Mouse (Mus musculus) CH12.LX (cell line): ENCODE data around the gene Hectd1. TPM values are rescaled to one million over a fixed set of nuclear protein-coding genes. Genes with fewer than 3 reads are reported as not detected.

Experiments
- DNase-seq: peaks from one replicate; pipeline ENCODE4 v3.0.0-alpha.2; 2013; ENCODE audit errors: extremely low read depth
- H3K27ac ChIP-seq: 2 replicates; pipeline ENCODE4 v1.5.1; 2012; ENCODE audit warnings: low read depth, mild to moderate bottlenecking, control low read depth, moderate library complexity; ENCODE audit not compliant: insufficient read depth
- H3K27me3 ChIP-seq: replicated peaks from 2 replicates; pipeline ENCODE3; 2012; ENCODE audit warnings: inconsistent platforms
- H3K36me3 ChIP-seq, 2 experiments: replicated peaks in 1 of 2; 2 replicates each; pipeline versions ENCODE3 to v1.6.1; 2012; ENCODE audit warnings: inconsistent platforms in 1 of 2, low read length in 1 of 2, mild to moderate bottlenecking in 1 of 2, mixed read lengths in 1 of 2, moderate library complexity in 1 of 2; ENCODE audit not compliant: control insufficient read depth in 1 of 2, insufficient read depth in 1 of 2
- H3K4me1 ChIP-seq, 2 experiments: 2 replicates each; pipeline ENCODE4 v1.6.1; 2012; ENCODE audit warnings: inconsistent platforms in 1 of 2, moderate library complexity in 1 of 2; ENCODE audit not compliant: insufficient read depth in 2 of 2, control insufficient read depth in 1 of 2
- H3K4me2 ChIP-seq: 2 replicates; pipeline ENCODE4 v1.6.1; 2012; ENCODE audit warnings: low read depth, mild to moderate bottlenecking, control low read depth; ENCODE audit not compliant: poor library complexity, insufficient read depth, severe bottlenecking
- H3K4me3 ChIP-seq, 3 experiments: fragments of 150-350 bp in 1 of 3; sonication (generic) in 1 of 3; replicated peaks in 1 of 3; 2 replicates each; pipeline versions ENCODE3 to v1.5.1; 2011 to 2012; ENCODE audit warnings: low read depth in 2 of 3, low read length in 2 of 3, mild to moderate bottlenecking in 2 of 3, moderate library complexity in 2 of 3, control low read depth in 1 of 3, improper control_type of control experiment in 1 of 3, inconsistent platforms in 1 of 3, mixed read lengths in 1 of 3; ENCODE audit not compliant: poor library complexity in 1 of 3
- H3K79me2 ChIP-seq: replicated peaks from 2 replicates; pipeline ENCODE4 v1.6.1; 2012; ENCODE audit warnings: mild to moderate bottlenecking, moderate library complexity; ENCODE audit not compliant: control insufficient read depth, poor library complexity, insufficient read depth, severe bottlenecking; ENCODE audit errors: extremely low read depth
- H3K9ac ChIP-seq: 2 replicates; pipeline ENCODE4 v1.6.1; 2012; ENCODE audit warnings: low read depth, mild to moderate bottlenecking, control low read depth, moderate library complexity; ENCODE audit not compliant: insufficient read depth
- H3K9me3 ChIP-seq: replicated peaks from 2 replicates; pipeline ENCODE3; 2012; ENCODE audit warnings: low read length, inconsistent platforms, mixed read lengths
- CHD1 ChIP-seq: IDR thresholded peaks from 2 replicates; pipeline ENCODE4 v1.6.1; 2012; ENCODE audit warnings: low read depth, low read length, improper control_type of control experiment, inconsistent platforms
- CHD2 ChIP-seq: IDR thresholded peaks from 2 replicates; pipeline ENCODE4 v1.6.1; 2011; ENCODE audit warnings: low read length, improper control_type of control experiment
- CTCF ChIP-seq, 2 experiments: IDR thresholded peaks in 1 of 2; conservative IDR thresholded peaks in 1 of 2; 2 replicates each; pipeline ENCODE4 v1.5.1; 2011 to 2012; ENCODE audit warnings: low read depth in 2 of 2, low read length in 2 of 2, improper control_type of control experiment in 1 of 2, inconsistent platforms in 1 of 2, mild to moderate bottlenecking in 1 of 2, moderate library complexity in 1 of 2
- E2F4 ChIP-seq: IDR thresholded peaks from 2 replicates; pipeline ENCODE4 v1.6.1; 2011; ENCODE audit warnings: low read depth, low read length, improper control_type of control experiment; ENCODE audit not compliant: insufficient replicate concordance
- ELF1 ChIP-seq: IDR thresholded peaks from 2 replicates; pipeline ENCODE4 v1.6.1; 2014; ENCODE audit warnings: low read depth, mild to moderate bottlenecking, inconsistent platforms, low read length, improper control_type of control experiment
- EP300 ChIP-seq: IDR thresholded peaks from 2 replicates; pipeline ENCODE4 v1.6.1; 2011; ENCODE audit warnings: low read length, improper control_type of control experiment
- ETS1 ChIP-seq: conservative IDR thresholded peaks from 2 replicates; pipeline ENCODE4 v1.6.1; 2012; ENCODE audit warnings: low read depth, mild to moderate bottlenecking, inconsistent platforms, low read length, improper control_type of control experiment, moderate library complexity
- GABPA ChIP-seq: IDR thresholded peaks from 2 replicates; pipeline ENCODE4 v1.6.1; 2012; ENCODE audit warnings: low read depth, low read length, improper control_type of control experiment, inconsistent platforms; ENCODE audit not compliant: insufficient replicate concordance
- HCFC1 ChIP-seq: IDR thresholded peaks from 2 replicates; pipeline ENCODE4 v1.6.1; 2012; ENCODE audit warnings: low read depth, mild to moderate bottlenecking, inconsistent platforms, low read length, improper control_type of control experiment
- IRF4 ChIP-seq: IDR thresholded peaks from 2 replicates; pipeline ENCODE4 v1.6.1; 2014; ENCODE audit warnings: low read depth, mild to moderate bottlenecking, inconsistent platforms, low read length, improper control_type of control experiment
- JUND ChIP-seq: conservative IDR thresholded peaks from 2 replicates; pipeline ENCODE4 v1.6.1; 2011; ENCODE audit warnings: low read depth, low read length, improper control_type of control experiment
- MAZ ChIP-seq: IDR thresholded peaks from 2 replicates; pipeline ENCODE4 v1.6.1; 2012; ENCODE audit warnings: low read depth, mild to moderate bottlenecking, inconsistent platforms, low read length, improper control_type of control experiment, moderate library complexity
- MYC ChIP-seq: IDR thresholded peaks from 2 replicates; pipeline ENCODE4 v1.6.1; 2011; ENCODE audit warnings: low read depth, mild to moderate bottlenecking, improper control_type of control experiment, low read length
- NELFE ChIP-seq: IDR thresholded peaks from 2 replicates; pipeline ENCODE4 v1.6.1; 2011; ENCODE audit warnings: low read depth, low read length, improper control_type of control experiment
- NRF1 ChIP-seq: IDR thresholded peaks from 2 replicates; pipeline ENCODE4 v1.6.1; 2014; ENCODE audit warnings: low read depth, mild to moderate bottlenecking, inconsistent platforms, low read length, improper control_type of control experiment, moderate library complexity
- POLR2A ChIP-seq: IDR thresholded peaks from 2 replicates; pipeline ENCODE4 v1.6.1; 2011; ENCODE audit warnings: low read depth, mild to moderate bottlenecking, improper control_type of control experiment, low read length
- RAD21 ChIP-seq: IDR thresholded peaks from 2 replicates; pipeline ENCODE4 v1.6.1; 2011; ENCODE audit warnings: low read depth, mild to moderate bottlenecking, low read length, improper control_type of control experiment, moderate library complexity
- RCOR1 ChIP-seq: conservative IDR thresholded peaks from 2 replicates; pipeline ENCODE4 v1.6.1; 2012; ENCODE audit warnings: low read depth, mild to moderate bottlenecking, inconsistent platforms, low read length, improper control_type of control experiment
- SIN3A ChIP-seq: IDR thresholded peaks from 2 replicates; pipeline ENCODE4 v1.6.1; 2012; ENCODE audit warnings: low read length, improper control_type of control experiment, inconsistent platforms
- SMC3 ChIP-seq: IDR thresholded peaks from 2 replicates; pipeline ENCODE4 v1.6.1; 2011; ENCODE audit warnings: low read depth, low read length, improper control_type of control experiment
- TBP ChIP-seq: conservative IDR thresholded peaks from 2 replicates; pipeline ENCODE4 v1.6.1; 2011; ENCODE audit warnings: low read depth, low read length, improper control_type of control experiment
- TCF12 ChIP-seq: IDR thresholded peaks from 2 replicates; pipeline ENCODE4 v1.6.1; 2014; ENCODE audit warnings: low read depth, mild to moderate bottlenecking, inconsistent platforms, low read length, improper control_type of control experiment
- UBTF ChIP-seq: IDR thresholded peaks from 2 replicates; pipeline ENCODE4 v1.6.1; 2012; ENCODE audit warnings: low read depth, mild to moderate bottlenecking, inconsistent platforms, low read length, improper control_type of control experiment, moderate library complexity
- USF1 ChIP-seq: IDR thresholded peaks from 2 replicates; pipeline ENCODE4 v1.6.1; 2014; ENCODE audit warnings: low read depth, mild to moderate bottlenecking, inconsistent platforms, low read length, improper control_type of control experiment
- USF2 ChIP-seq: conservative IDR thresholded peaks from 2 replicates; pipeline ENCODE4 v1.6.1; 2011; ENCODE audit warnings: low read depth, low read length, improper control_type of control experiment
- ZC3H11A ChIP-seq: IDR thresholded peaks from 2 replicates; pipeline ENCODE4 v1.6.1; 2012; ENCODE audit warnings: low read depth, mild to moderate bottlenecking, inconsistent platforms, low read length, improper control_type of control experiment
- ZKSCAN1 ChIP-seq: IDR thresholded peaks from 2 replicates; pipeline ENCODE4 v1.6.1; 2012; ENCODE audit warnings: low read depth, inconsistent platforms, low read length, improper control_type of control experiment, borderline replicate concordance
- ZMIZ1 ChIP-seq: IDR thresholded peaks from 2 replicates; pipeline ENCODE4 v1.6.1; 2012; ENCODE audit warnings: low read depth, mild to moderate bottlenecking, inconsistent platforms, low read length, improper control_type of control experiment
- ZNF384 ChIP-seq: IDR thresholded peaks from 2 replicates; pipeline ENCODE4 v1.6.1; 2012; ENCODE audit warnings: low read depth, low read length, improper control_type of control experiment, inconsistent platforms
- dilution Hi-C: fragments of 300-500 bp; cut with MboI; formaldehyde crosslinking; loops from 2 replicates; pipeline ENCODE4 v1.14.3; 2020; ENCODE audit warnings: low sequenced_read_pairs; ENCODE audit not compliant: extremely low pct_unique_long_range_greater_than_20kb, extremely low pct_ligation_motif_present
- in situ Hi-C: fragments of 300-500 bp; cut with MboI; formaldehyde crosslinking; loops from 3 replicates; pipeline ENCODE4 v1.14.3; 2019; ENCODE audit warnings: low sequenced_read_pairs, low pct_ligation_motif_present, low pct_unique_long_range_greater_than_20kb, mixed read lengths
- polyA plus RNA-seq: library from polyadenylated mRNA; unstranded; fragments of >175 nt; gene quantifications from 2 replicates; pipeline ENCODE4 v1.2.1, GENCODE M21; 2012; ENCODE audit warnings: low read depth; ENCODE audit not compliant: insufficient read length
- total RNA-seq, 2 experiments: library from RNA; depleted of rRNA; stranded (reverse); fragments of 300-350 nt in 1 of 2; fragments of >200 nt in 1 of 2; gene quantifications; 2 replicates each; pipeline ENCODE4 v1.2.3; 2012 to 2014

Gene Hectd1
- total and polyA plus RNA-seq, 3 experiments, result 36.2 to 42.3 (median 41.4) TPM

DNA sequence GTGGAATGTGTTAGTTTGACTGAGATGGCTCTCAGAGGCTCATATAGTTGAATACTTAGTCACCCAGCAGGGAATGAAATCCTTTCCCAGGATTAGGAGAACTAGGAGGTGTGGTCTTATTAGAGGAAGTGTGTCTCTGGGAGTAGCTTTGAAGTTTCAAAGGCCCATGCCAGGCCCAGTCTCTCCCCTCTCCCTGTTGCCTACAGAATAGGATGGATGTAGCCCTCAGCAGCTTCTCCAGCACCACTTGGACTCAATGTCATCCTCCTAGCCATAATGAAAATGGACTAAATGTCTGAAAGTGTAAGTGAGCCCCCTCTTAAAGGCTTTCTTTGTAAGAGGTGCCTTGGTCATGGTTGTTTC, 72.8 kb downstream of the Hectd1 start:
- no peak overlapping the region for H3K4me3 ChIP-seq

DNA sequence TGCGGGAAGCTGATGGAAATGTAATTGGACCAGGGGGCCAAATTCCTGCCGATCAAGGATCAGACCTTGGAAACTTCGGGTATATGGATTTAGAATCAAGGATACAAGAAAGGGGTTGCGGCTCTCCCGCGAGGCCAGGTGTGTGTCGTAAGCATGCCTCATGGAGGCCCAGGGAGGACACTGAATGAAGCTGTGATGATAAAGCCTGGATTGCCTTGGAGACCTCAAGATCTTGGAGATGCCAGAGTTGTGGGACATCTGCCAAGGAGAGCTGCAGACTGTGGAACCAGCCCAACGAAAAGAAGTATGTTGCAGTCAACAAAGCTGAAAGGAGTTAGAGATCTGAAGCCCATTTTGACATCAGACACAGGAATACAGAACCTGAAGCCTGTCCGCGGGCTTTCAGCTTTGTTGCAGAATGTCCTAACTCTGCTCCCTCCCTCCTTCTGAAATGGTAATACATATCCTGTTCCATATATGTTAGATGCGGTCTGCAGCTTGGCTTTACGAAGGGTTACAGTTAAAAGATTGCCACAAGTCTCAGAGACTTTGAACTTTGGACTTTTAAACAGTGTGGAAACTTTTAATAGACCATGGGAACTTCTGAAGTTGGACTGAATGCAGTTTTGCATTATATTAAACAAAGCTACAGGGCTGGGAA, 73.3 kb downstream of the Hectd1 start:
- H3K9me3 ChIP-seq, result no peaks in the 10 kb centered on the region
- H3K4me3 ChIP-seq, result no peak overlapping the region
- dilution Hi-C loops (no loop called here), in situ Hi-C loops (loop anchor here (25.0 kb wide), 1 partner anchor 344 kb away; no protein-coding TSS in a partner anchor)
- no peak for DNase-seq
- no peaks in the 10 kb centered on the region for H3K27me3 ChIP-seq
- H3K27ac ChIP-seq, result no peak overlapping the region
- no peaks in the 10 kb centered on the region for H3K79me2 ChIP-seq
- TF ChIP-seq ZC3H11A, result no peak
- no peak for TF ChIP-seq NELFE
- TF ChIP-seq ZNF384, result no peak
- no peak for TF ChIP-seq GABPA
- no peak for TF ChIP-seq POLR2A
- TF ChIP-seq USF2, result no peak
- no peak for TF ChIP-seq JUND
- TF ChIP-seq IRF4, result no peak
- TF ChIP-seq RAD21, result no peak
- no peak for TF ChIP-seq SMC3
- no peak for TF ChIP-seq E2F4
- no peak for TF ChIP-seq UBTF
- TF ChIP-seq RCOR1, result no peak
- TF ChIP-seq USF1, result no peak
- no peak for TF ChIP-seq ZMIZ1
- TF ChIP-seq CHD1, result no peak
- no peak overlapping the region for H3K9ac ChIP-seq
- no peak overlapping the region for H3K4me2 ChIP-seq
- no peaks in the 10 kb centered on the region for H3K4me1 ChIP-seq
- H3K36me3 ChIP-seq, result peaks cover 54 to 88% of the 10 kb centered on the region in 2 experiments

More for the DNA sequence above, 72.8 kb downstream of the Hectd1 start:
- Histone ChIP-seq H3K27ac (no peak overlapping the region), H3K27me3 (no peaks in the 10 kb centered on the region), H3K4me2 (no peak overlapping the region), H3K9ac (no peak overlapping the region)
- in situ Hi-C loops, result loop anchor here (25.0 kb wide), 1 partner anchor 344 kb away; no protein-coding TSS in a partner anchor
- TF ChIP-seq NRF1 (no peak), RCOR1 (no peak), SIN3A (no peak), ZC3H11A (no peak), ELF1 (no peak), POLR2A (no peak), ETS1 (no peak), HCFC1 (no peak), CHD2 (no peak), CTCF (conservative IDR thresholded peaks at IDR 0.05 in 1 of 2, IDR thresholded peaks at IDR 0.05 in 1 of 2; ENCODE audit: low read depth in 2 of 2, low read length in 2 of 2) (no peak), MYC (no peak), ZKSCAN1 (no peak), TBP (no peak), MAZ (no peak), TCF12 (no peak), CHD1 (no peak), EP300 (no peak), RAD21 (no peak)
- TF ChIP-seq, all 38 proteins: peak for 0
- H3K79me2 ChIP-seq, result no peaks in the 10 kb centered on the region
- H3K9me3 ChIP-seq, result no peaks in the 10 kb centered on the region
- no peaks in the 10 kb centered on the region for H3K4me1 ChIP-seq
- DNase-seq, result no peak
- dilution Hi-C loops, result no loop called here
- peaks cover 49 to 88% of the 10 kb centered on the region in 2 experiments for H3K36me3 ChIP-seq
